Mouse (Mus musculus) cerebellum, postnatal 10 days (tissue): ENCODE measurements at regions not wholly inside any gene's neighbourhood (a gene's known extent, or its start where the extent isn't known, plus 50 kb on each side); places are given as distances from the start of the nearest gene placed in this dataset.
A peak's percentile ranks its signal among the peaks of the same experiment; 100 is the strongest.

Source experiments
- DNase-seq, 2 experiments: peaks; one replicate each; pipeline ENCODE4 v3.0.0; 2021; ENCODE audit warnings: mixed read lengths in 2 of 2

- peak; percentile 92 for DNase-seq
Observed at GRCm38 (mm10) chr4:114665684-114666083, 155.8 kb upstream of the Gm12830 start.

DNA sequence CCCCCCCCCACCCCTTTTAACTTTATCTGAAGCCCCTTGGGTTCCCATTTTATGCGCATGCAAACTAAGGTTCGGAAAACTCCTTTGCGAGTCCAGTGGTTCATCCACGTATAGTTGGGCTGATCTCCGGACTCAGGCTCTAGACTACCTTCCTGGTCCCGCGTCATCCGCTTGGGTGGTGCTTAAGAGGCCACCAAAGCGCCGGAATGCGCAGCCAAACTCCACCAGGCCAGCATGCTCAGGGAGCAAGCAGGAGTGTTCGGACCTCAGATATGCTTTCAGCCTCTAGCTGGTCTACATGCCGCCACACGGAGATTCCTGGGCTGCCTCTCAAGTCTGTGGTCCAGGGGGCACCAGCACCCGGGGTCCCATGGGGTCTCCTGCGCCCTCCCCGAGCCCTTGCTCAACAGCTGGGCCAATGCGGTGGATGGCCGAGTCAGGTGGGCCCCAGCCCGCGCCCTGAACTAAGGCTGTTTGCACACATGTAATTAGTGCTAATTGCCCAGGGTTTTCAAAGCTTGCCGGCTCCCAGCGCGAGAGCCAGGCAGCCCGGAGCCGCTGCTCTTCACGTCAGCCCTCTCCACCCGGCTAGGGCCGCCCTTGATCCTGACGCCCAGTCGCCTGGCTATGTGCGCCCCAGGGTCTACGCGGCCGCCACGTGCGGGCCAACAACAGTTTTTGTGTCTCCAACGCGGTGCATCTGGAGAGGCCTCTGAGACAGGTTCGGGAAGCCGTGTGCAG lies 155.1 kb upstream of the Gm12830 start:
- peak; percentile 20 for DNase-seq

DNA sequence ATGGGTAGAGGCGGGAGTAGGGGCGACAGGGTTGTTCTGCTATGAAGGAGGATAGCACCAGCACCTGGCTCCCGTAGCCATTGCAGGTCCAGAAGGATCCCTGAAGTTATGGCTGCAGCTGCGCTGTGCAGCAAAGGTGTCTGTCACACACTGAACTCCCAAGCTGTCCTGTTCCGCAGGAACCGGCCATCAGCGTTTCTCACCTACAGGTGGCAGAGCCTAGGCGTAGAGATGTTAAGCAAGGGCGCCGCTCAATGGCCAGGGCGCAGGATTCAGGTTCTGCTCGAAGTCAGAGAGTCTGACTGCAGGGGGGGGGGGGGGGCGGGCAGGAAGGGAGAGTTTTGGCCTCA lies 154.6 kb upstream of the Gm12830 start:
- no peak for DNase-seq

DNA sequence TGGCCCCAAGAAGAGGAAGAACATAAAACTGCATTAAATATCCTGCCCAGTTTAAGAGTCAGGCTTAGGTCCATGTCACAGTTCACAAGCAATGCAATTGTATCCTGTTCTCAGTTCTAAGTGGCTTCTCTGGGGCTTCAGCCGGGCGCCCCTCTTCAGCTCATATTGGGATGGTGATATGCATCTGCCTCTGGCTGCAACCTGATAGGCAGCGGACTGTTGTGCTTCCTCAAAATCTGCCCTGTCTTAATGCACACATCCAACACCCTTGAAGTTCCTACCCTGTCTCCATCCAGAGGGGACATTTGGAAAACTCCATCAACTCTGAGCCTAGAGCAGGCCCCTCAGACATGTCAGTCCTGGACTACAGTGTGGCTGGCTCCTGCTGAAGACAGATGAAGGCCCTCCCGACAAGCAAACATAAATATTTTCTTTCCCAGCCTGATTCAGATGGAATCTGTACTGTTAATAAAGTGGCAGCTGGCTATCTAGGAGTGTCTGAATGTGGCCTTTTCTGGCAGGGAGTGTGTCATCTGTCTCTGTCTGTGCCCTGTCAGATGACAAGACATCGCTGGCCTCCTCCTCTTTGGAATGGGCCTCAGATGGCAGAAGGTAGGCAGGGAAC lies 149.3 kb upstream of the Gm12830 start:
- DNase-seq: no peak

GRCm38 (mm10) chr4:114676908-114677898 lies 144.3 kb upstream of the Gm12830 start:
- DNase-seq: no peak

DNA sequence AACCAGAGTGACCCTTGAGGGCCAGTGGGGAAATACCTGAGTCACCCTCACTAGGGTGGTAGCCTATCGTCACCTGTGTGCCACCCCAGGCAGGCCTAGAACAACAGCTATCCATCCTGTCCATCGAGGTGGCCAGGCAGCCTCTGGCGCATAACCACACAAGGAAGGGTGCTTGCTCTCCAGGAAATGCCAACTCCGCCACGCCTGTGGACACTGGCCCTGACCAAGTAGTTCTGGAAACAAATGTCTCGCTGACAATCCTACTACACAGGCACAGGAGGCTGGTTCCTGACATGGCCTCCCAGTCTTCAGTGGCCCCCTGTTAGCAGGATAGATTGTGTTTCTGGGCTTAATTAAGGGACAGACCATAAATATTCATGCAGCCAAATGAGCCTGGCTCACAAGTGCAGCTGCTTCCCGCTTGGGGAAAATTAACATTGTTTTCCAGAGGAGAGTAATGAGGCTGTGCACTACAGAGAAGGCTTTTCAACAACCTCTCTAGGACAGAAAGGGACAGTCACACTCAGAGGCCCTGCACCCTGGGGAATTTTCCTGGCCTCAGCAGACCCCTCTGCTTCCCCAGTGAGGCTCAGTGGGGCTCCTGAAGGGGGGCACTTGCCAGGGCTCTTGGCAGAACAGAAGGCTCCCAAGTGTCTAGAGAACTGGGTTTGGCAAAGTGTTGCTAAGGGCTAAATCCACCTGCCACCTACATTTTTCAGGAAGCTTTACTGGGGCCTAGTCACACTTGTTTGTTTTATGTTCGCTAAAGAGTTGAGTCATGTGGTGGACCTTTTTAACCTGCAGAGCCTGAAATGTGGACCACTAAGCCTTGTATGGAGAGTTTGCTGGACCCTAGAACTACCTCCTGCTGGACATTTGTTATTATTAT lies 143.2 kb upstream of the Gm12830 start:
- DNase-seq: no peak

- DNase-seq: no peak
Observed at GRCm38 (mm10) chr4:114680360-114680759, 141.2 kb upstream of the Gm12830 start.

GRCm38 (mm10) chr4:114682955-114683354 lies 138.6 kb upstream of the Gm12830 start:
- no peak for DNase-seq

GRCm38 (mm10) chr4:114683696-114684095 lies 137.8 kb upstream of the Gm12830 start:
- DNase-seq: no peak

DNA sequence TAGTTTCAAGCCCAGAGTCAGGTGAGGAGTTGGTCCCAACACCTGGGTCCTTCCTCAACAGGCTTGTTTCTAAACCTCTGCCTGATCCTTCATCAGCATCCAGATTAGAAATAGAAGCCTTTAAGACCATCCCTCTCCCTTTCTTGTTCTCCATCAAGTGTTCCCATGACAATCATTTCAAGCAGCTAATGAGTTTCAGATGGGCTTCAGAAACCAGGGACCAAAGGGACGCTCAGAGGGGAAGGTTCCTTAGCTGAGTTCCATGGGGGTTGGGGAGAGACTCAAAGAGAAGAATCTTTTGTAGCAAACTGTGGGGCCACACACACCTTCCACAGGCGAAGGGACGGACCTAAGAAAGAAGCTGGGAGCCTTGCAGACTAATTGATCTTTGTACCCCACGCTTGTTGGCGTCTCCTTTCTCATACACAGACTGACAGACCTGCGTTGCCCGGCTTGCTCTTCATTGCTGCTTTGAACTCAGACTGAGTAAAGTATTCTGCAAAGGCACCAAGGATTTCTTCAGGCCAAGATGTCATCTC lies 136.6 kb upstream of the Gm12830 start:
- no peak for DNase-seq

- DNase-seq: peak; percentile 38 to 48
Observed at GRCm38 (mm10) chr4:114685454-114685853, 136.1 kb upstream of the Gm12830 start.

DNA sequence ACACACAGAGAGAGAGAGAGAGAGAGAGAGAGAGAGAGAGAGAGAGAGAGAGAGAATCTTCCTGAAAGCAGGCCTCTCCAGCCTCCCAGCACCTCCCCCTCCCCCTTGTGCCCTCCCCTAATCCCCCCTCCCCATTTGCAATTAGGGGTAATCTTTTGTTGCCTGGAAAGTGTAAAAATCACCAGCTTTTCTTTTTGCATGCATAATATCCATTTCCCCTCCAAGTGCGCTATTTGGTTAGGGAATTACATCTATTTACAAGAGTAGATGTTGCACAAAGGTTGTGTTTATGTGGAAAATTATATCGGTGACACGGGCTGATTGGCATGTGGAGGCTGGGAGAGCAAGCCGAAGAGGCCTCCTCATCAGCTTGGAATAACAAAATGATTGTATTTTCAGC lies 135.4 kb upstream of the Gm12830 start:
- DNase-seq: no peak

DNA sequence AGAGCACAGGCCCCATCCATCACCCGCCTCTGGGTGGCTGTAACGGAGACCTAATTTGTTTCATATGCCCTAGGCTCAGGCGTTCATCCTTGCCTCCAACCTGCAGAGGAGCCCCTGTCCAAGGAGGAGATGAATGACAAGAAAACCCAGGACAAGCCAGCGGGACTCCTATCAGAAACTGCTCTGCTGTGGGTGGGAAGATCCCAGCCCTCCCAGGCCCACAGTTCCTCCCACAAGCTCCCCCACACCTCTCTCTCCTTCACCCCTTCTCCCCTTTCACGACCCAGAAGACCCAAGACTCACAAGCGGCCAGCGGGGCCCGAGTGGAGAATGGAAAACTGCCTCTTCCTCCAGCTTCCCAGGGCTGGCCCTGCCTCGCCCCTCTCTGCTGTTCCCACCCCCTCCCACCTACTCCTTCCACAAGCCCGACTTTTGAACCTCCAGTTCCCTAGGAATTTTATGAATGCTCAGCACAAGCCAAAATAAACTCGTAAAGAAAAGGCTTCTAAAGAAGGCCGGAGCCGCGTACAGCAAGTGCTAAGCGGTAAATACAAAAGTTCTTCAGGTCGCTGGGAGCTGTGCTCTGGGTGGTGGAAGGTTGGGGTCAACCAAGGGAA lies 133.1 kb upstream of the Gm12830 start:
- DNase-seq: no peak

DNA sequence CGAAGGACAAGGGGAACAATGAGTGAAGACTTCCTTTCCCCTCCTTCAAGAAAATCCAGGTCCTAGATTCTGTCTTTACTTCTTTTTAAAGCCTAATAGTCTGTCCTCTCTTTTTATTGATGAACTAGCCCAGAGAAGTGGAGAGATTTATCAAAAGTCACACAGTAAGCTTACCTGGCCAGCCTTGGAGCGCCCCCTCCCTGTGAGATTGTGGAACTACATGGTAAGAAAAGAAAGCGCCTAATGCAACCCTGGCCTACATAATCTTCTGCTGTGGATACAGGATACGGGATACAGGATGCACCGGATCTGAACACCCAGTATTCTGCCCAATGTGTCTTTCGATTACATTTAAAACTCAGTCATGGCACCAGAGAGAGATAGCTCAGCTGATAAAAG lies 132.6 kb upstream of the Gm12830 start:
- DNase-seq: no peak

DNA sequence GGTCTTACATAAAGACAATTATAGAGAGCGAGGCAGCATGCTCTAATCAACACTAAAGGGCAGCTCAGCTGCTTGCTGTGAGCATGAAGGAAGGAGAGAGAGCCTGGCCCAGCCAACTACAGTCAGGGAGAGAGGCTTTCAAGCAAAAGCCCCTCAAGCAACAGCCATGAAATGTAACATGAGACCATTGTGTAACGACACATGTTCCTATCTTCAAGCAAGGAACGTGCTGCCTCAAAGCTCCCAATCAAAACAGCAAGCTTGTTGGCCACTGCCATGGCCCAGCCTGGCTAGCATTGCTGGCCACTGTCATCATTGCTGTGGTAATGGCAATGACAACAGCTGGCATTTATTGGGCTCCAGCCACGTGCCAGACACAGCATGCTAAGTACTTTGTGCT lies 115.9 kb upstream of the Gm12830 start:
- peak; percentile 27 to 34 for DNase-seq

DNA sequence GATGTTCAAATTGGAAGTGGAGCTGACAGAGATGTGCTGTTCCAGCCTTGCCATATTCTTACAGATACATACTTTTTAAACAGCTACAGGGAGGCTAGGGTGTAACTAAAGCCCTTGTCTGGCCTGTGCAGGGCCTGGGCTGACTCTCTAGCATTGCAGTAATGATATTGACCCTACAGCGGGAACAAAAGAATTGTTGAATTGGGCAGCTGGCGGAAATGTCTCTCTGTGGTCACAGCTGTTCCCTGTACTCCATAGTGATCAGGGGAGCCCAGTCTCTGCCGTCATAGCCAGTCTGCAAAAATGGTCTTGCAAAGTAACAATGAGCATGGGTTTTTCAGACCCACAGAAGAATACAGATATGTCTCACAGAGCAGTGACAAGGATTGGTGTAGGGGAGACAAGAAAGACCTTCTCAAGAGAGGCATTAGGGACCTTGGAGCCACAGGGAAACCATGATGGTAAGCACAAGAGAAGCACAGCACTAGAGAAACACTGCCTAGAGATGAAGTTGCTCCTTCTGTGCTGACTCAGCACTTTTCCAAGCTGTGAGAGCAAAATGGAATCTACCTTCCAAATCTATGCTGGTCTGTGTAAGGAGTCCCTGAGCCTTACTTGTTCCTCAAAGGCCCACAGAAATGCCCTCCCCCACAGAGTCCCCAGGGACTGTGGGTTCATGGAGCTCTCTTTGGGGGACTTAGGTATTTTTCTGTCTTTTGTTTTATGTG lies 111.2 kb upstream of the Gm12830 start:
- no peak for DNase-seq

GRCm38 (mm10) chr4:114711082-114711481 lies 110.4 kb upstream of the Gm12830 start:
- no peak for DNase-seq

DNA sequence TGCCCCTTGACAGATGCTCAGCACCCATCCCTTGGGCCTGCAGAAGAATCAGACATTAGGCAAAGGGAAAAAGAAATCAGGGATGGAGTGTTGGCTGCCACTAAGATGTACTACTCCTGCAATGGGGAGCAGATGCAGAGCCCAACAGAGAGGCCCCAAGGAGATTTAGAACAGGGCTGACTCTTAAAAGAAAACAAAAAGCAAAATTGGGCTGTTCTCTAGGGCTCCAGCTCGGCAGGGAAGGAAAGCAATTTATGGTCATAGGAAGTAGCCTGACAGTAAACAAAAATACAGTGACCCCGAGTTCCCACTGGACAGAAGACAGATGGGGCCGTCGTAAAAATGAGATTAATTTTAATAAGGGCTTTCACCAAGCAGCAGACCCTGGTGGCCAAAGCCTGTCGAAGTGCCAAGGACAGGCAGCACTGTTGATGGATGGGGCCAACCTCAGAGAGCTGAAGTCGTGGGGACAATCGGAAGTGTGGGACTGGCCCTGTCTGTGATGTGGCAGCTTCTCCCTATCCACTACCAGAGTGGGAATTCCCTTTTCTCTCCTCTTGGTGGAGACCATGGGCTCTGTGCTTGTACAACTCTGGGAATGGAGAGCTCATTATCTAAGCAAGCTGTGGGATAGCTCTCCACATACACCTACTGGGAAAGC lies 109.4 kb upstream of the Gm12830 start:
- peak; percentile 17 to 48 for DNase-seq

DNA sequence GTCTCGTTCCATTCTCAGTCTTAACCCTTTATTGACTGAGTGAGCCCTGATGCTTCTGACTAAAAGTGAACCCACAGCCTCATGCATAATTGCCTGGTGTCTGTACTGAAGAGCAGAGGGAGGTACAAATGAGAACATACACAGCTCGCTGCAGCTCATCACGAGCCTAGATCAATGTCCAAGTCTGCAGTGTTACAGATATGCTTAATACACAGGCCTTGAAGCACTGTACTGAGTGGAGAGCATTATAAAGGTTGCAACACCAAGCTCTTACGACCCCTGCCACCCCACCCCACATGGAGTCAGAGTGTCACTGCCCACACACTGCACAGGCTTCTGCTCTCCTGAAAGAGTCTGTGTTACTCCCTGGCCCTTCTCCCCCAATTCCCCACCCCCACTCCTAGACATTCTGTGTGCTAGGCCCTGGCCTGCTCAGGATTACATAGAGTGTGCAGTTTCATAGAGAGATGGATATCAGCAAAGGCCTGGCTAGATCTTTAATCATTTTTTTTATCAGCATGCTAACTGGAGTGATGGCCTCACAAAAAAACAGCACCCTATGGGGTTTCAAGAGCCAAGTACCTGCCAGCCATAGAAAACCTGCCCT lies 108.5 kb upstream of the Gm12830 start:
- DNase-seq: no peak

- no peak for DNase-seq
Observed at GRCm38 (mm10) chr4:114716703-114717102, 104.8 kb upstream of the Gm12830 start.
